Mouse (Mus musculus) megakaryocyte-erythroid progenitor cell, adult 5 weeks (primary cell): ENCODE results near the gene Mgat2. TPM values are rescaled to one million over a fixed set of nuclear protein-coding genes. Genes with fewer than 3 reads are reported as not detected.

Experiments used
- polyA plus RNA-seq: library from polyadenylated mRNA; stranded (reverse); fragments of >175 nt; gene quantifications from 2 replicates; pipeline ENCODE4 v1.2.3, GENCODE M21; 2012

Gene Mgat2
- polyA plus RNA-seq = 52.9 and 53.9 TPM in 2 replicates

GRCm38 (mm10) chr12:69183583-69184308, at the start of gene Mgat2, which contains the start of gene Rpl36al:
Gene Mgat2 (plus strand): TSS chr12:69184157.
Gene Rpl36al (minus strand): TSS chr12:69184083.

GRCm38 (mm10) chr12:69158765-69159577, 25.0 kb upstream of the Mgat2 start, which contains the start of gene Rps29:
Gene Rps29 (minus strand): TSS chr12:69159186.

GRCm38 (mm10) chr12:69168461-69169106, 15.4 kb upstream of the Mgat2 start, which contains the start of gene Lrr1:
Gene Lrr1 (plus strand): TSS chr12:69168814.

GRCm38 (mm10) chr12:69196444-69197377, 12.8 kb downstream of the Mgat2 start, which contains the start of gene Gm49383:
Gene Gm49383 (minus strand): TSS chr12:69197104.

GRCm38 (mm10) chr12:69198164-69198535, 14.2 kb downstream of the Mgat2 start, which contains the start of gene Dnaaf2:
Gene Dnaaf2 (minus strand): TSS chr12:69198429.

GRCm38 (mm10) chr12:69204052-69204833, 20.3 kb downstream of the Mgat2 start, which contains the start of gene Gm49384:
Gene Gm49384 (minus strand): TSS chr12:69204267.

GRCm38 (mm10) chr12:69227776-69228466, 44.0 kb downstream of the Mgat2 start, which contains the start of gene Pole2:
Gene Pole2 (minus strand): TSS chr12:69228195.

Other genes starting within 250 kb of the Mgat2 start
- 1,801 and 1,826 TPM in 2 replicates for gene Rps29, start 25.0 kb upstream of the Mgat2 start, polyA plus RNA-seq
- 21.8 and 27.0 TPM in 2 replicates for gene Lrr1, start 15.3 kb upstream of the Mgat2 start, polyA plus RNA-seq
- 82.0 and 82.7 TPM in 2 replicates for gene Rpl36al, start 74 bp upstream of the Mgat2 start, polyA plus RNA-seq
- gene Gm49383, start 12.9 kb downstream of the Mgat2 start, polyA plus RNA-seq = 40.4 and 45.3 TPM in 2 replicates
- 3.6 and 4.9 TPM in 2 replicates for gene Dnaaf2, start 14.3 kb downstream of the Mgat2 start, polyA plus RNA-seq
- not detected in 2 replicates for gene Gm49384, start 20.1 kb downstream of the Mgat2 start, polyA plus RNA-seq
- 10.0 and 17.5 TPM in 2 replicates for gene Pole2, start 44.0 kb downstream of the Mgat2 start, polyA plus RNA-seq
- gene Klhdc1, start 57.0 kb downstream of the Mgat2 start, polyA plus RNA-seq = 5.8 and 10.9 TPM in 2 replicates
- 20.6 and 22.4 TPM in 2 replicates for gene Klhdc2, start 112.5 kb downstream of the Mgat2 start, polyA plus RNA-seq
- gene Nemf, start 173.0 kb downstream of the Mgat2 start, polyA plus RNA-seq = 3.5 and 4.8 TPM in 2 replicates
- 291 and 319 TPM in 2 replicates for gene Arf6, start 188.0 kb downstream of the Mgat2 start, polyA plus RNA-seq
- gene Gm9887, start 188.3 kb downstream of the Mgat2 start, polyA plus RNA-seq = 1.7 and 3.2 TPM in 2 replicates